Mouse (Mus musculus) right cerebral cortex, postnatal 4 days (tissue): Measurements from ENCODE around the gene Ablim2.

Experiments
- DNase-seq: peaks from one replicate; pipeline ENCODE4 v3.0.0-alpha.2; 2022

Ablim2 gene

GRCm38 (mm10) chr5:35817882-35818281, 60.2 kb downstream of the Ablim2 start:
- no peak for DNase-seq

DNA sequence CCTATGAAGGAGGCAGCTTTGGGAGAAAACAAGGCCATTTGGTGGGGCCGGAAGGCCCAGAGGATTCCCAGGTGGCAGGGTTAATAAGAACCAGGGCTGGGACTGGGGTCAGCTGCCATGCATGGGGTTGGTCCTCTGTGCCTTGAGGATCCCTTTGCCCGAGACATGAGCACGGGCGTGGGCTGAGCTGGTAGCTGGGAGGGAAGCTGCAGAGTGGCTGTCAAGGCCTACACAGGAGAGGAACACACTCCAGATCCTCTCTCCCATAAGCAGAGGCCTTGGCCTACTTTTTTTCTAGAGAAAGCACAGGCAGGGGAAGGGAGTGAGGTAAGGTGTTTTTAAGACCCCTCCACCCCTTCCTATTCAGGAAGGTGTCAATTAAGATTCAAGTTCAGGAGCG, 65.0 kb downstream of the Ablim2 start:
- no peak for DNase-seq

GRCm38 (mm10) chr5:35826465-35826864, 68.8 kb downstream of the Ablim2 start:
- no peak for DNase-seq

GRCm38 (mm10) chr5:35827075-35827474, 69.4 kb downstream of the Ablim2 start:
- DNase-seq, result no peak

DNA sequence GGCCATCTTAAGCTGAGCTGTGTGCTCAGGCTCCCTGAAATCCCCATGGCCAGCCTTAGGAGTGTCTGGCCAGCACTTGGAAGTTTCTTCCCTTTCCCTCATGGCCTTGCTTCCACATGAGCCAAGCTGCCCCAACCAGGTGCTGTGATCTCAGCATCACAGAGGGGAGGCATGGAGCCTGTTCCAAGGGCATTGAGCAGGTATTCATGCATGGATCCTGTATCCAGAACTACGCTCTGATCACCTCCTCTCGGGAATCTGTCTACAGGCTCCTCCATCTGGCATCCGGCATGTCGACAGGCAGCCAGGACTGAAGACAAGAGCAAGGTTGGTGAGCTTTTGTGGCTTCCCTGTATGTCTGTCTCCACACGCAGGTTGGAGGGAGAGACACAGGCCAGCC, 70.2 kb downstream of the Ablim2 start:
- no peak for DNase-seq

DNA sequence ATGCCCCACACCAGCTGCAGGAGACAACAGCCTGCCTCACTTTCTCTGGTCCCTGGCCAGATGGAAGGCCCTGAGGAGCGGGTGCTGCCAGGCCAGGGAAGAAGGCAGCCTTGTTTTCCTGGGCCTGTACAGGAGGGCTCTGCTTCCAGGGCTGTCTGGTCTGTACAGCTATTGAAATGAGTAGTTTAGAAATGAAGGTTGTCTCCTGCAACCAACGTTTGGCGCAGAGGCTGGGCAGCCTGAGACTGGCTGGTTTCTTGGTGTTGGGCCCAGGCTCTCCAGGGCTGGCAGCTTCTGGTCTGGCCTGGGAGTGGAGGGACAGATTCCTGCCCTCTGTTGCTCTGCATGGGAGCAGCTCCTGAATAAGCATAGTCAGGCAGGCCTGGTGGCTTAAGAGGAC, 72.4 kb downstream of the Ablim2 start:
- peak; percentile 19 for DNase-seq

GRCm38 (mm10) chr5:35833881-35834280, 76.2 kb downstream of the Ablim2 start:
- DNase-seq, result no peak

DNA sequence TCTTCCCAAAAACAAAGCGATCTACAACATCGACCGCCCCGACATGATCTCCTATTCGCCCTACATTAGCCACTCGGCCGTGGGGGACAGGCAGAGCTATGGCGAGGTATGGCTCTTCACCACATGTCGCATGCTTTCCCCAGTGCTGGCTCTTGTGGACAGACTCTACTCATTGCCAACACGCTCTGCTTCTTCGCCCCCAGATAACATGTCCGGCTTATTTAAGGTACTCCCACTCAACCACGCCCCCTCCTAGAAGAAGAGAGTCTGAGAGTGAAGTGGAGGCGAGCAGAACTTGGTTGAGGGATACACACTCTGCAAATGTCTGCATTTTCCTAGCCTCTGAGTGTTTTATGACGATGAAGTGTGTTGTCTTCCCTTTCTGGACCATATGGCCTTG, 79.3 kb downstream of the Ablim2 start:
- DNase-seq, result no peak

DNA sequence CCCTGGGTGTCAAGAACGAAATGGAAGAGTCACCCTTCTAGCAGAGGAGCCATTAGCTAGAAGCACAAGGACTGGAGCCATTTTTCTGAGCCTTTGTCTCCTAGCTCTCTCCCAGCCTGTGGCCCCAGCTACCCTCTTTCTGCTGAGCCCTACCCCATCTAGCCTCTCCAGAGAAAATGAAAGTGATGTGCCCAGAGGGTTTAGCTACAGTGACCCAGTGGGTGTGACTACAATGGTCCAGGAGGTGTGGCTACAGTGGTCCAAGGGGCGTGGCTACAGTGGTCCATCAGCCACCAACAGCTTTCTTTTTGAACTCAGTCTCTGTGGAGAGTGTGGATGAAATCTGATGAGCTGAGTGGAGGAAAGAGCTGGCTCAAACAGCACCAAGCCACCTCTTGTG, 81.6 kb downstream of the Ablim2 start:
- DNase-seq, result no peak

DNA sequence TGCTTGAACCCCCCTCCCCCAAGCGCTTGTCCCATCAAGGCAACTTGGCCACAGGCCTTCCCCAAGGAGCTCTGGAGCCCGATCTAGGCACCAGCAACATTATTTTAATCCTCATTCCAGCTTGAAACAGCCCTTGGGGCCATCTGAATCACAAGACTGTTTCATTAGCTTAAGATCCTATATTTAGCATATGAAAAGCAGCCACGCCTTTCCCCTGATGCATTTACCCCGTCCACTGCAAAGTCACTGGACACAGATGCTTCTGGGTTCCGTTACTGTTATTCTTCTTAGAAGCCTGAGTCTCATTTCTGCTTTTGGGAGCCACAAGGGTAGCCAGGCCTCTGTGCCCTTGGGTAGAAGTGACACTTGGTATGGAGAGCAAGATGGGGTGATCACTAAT, 93.8 kb downstream of the Ablim2 start:
- DNase-seq, result no peak

DNA sequence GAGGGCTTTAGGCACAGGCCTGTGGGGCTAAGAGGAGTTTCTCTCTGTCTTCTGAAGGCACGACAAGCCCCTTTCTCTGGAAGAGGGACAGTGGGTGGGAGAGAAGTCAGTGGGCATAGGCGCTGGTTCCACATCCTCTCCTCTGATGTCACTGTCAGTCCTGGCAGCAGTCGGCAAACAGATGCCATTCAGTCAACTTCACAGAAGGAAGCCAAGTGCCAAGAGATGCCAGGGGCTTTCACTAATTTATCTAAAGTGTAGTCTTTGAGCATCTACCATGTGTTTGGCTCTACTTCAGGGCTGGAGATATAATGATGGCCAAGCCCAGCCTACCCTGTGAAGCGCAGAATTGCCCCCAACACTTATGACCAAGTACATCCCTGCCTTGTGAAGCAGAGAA, 95.8 kb downstream of the Ablim2 start:
- no peak for DNase-seq

GRCm38 (mm10) chr5:35856245-35856644, 98.6 kb downstream of the Ablim2 start:
- DNase-seq, result no peak

DNA sequence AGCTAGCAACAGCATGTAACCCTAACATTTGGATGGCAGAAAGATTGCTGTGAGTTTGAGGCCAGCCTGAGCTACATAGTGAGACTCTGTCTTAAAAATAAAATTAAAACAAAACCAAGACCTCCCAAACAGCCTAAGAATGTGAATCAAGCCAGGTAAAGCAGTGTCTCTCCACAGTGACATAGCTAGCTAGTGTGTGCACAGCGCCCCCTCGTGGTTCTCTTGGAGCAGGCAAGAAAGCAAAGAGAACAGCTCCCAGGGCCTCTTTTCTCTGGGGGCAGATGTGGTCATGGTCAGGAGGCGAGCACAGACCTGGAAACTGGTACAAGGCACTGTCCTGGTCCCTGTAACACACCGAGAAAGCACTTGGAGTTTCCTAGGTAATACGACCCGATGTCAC, 100.4 kb downstream of the Ablim2 start:
- peak; percentile 87 for DNase-seq

DNA sequence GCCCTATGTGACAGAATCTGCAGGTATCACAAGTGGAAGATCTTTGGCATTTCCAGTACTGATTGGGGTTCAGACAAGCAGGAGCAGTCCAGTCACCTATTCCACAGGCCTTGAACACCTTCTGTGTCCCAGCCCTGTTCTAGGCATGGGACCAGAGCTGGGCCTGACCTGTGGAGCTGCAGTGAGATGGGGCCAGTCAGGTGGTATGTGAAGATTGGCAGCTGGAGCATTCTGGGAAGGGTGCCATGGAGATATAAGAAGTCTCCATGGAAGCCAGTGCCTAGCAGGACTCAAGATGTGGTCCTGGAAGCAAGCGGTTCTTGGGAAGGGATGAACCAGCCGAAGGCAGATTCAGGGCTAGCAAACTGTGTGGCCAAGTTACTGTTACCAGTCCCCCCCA, 103.8 kb downstream of the Ablim2 start:
- DNase-seq, result no peak

- DNase-seq, result no peak
These were observed 112.3 kb downstream of the Ablim2 start for GRCm38 (mm10) chr5:35869973-35870372.

DNA sequence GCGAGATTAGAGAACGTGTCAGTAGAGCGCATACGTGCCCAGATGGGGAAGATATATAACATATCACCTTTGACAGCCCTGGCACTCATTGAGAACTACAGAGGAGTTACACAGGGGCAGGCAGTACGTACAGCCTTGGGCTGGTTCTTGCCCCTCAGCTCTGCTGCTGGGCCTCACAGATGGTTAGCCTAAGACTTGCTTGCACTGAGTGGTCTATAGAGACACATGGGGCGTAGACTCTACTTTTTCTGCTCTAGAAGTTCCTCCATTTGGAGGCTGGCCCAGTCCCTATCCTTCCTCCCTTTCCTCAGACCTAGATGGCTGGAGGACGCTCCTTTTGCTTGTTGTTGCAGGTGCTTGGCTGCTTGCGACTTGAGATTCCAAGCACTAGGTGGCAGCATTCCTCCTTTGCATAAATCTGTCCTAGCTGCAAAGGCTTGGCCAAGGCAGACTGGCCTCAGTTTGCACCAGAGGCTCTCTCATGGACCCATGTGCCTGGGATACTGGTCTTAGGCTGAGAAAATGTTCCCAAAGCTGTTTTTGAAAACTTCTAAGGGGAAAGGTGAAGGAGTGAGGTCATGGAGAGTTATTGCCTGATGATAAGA, 112.8 kb downstream of the Ablim2 start:
- peak; percentile 58 for DNase-seq

GRCm38 (mm10) chr5:35873382-35873781, 115.7 kb downstream of the Ablim2 start:
- no peak for DNase-seq

GRCm38 (mm10) chr5:35876236-35876635, 118.6 kb downstream of the Ablim2 start:
- no peak for DNase-seq

DNA sequence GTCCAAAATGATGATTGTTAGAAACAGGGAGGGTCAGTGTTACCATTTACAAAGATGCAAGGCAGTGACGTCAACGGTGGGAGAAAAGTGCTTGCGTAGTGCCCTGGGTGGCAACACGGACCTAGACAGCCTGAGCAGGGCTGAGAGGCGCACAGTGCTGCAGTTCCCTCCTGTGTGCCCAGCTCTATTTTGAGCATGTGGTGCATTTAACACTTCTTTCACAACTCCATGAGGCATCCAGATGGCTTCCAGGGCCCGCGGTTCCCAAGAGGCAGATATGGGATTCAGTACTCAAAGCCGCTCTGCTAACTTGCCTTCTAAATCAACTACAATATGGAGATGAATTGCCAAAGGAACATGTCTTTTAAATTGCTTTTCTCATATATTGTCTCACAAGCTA, 121.5 kb downstream of the Ablim2 start:
- DNase-seq, result peak; percentile 59

- DNase-seq, result no peak
These were observed 124.7 kb downstream of the Ablim2 start for GRCm38 (mm10) chr5:35882391-35882790.

DNA sequence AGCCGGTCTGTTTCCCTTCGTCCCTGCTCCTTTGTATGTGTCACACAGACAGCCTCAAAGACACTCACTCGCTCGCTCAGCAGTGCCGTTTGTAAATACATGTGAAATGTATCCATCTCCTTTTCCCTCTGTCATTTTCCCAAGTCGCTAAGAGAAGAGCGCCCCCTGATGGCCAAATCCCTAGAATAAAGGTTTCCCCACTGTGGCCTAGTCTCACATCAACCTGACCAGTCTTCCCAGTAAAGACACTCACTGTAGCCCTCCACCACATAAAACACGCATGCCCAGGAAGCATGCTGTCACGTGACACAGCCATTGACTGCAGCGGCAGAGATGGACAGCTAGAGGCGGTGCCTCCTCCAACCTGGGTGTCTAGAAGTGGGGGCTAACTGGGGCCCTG, 126.6 kb downstream of the Ablim2 start:
- peak; percentile 72 for DNase-seq

DNA sequence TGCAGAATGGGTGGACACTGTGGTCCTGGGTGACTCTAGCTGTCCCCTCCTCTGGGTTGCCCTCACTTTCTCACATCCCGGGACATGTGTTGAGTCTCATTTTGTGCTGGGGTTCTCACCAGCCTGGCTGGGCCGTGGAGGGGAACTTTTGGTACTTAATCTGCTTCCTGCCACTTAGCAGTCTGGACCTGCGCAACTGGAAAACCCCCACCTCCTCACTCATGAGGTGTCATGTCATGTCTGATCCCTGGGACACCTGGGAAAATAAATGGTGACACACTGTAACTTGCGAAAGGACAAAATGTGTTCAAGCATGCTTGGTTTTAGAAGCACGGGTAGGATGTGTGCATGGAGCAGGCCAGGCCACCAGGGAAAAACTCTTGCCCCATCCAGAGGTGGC, 127.0 kb downstream of the Ablim2 start:
- DNase-seq, result no peak

DNA sequence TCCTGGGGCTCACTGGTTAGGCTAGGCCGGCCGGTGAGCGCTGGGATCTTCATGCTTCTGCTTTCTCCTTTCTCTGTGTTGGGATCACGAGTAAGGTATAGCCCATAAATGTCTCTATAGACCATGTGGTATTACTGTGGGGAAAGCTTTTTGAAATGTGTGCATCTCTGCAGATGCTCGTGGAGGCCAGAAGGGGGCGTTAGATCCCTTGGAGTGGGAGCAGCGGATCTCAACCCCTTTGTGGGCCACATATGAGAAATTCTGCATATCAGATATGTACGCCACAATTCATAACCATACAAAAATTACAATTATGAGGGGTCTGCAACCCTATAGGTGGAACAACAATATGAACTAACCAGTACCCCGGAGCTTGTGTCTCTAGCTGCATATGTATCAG, 131.3 kb downstream of the Ablim2 start:
- no peak for DNase-seq

DNA sequence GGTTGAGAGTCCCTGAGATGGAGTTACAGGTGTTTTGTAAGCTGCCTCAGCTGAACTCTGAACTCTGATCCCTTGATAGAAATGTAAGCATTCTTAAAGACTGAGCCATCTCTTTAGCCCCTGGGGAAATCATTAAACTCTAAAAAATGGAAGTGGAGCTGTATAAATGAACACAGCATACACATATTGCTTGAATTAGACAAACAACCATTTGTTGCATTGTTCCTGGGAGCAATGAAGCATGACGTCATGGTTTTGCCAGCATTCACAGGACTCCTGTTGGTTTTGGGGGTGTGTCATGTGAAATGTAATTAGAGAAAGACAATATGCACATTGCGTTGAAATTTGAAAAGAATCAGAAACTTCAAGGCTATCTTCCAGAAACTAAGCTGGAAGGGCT, 132.0 kb downstream of the Ablim2 start:
- DNase-seq, result no peak

GRCm38 (mm10) chr5:35890985-35891730, 133.5 kb downstream of the Ablim2 start:
- DNase-seq, result no peak
